Mouse (Mus musculus): ENCODE results near the gene Gm11541.

DNA sequence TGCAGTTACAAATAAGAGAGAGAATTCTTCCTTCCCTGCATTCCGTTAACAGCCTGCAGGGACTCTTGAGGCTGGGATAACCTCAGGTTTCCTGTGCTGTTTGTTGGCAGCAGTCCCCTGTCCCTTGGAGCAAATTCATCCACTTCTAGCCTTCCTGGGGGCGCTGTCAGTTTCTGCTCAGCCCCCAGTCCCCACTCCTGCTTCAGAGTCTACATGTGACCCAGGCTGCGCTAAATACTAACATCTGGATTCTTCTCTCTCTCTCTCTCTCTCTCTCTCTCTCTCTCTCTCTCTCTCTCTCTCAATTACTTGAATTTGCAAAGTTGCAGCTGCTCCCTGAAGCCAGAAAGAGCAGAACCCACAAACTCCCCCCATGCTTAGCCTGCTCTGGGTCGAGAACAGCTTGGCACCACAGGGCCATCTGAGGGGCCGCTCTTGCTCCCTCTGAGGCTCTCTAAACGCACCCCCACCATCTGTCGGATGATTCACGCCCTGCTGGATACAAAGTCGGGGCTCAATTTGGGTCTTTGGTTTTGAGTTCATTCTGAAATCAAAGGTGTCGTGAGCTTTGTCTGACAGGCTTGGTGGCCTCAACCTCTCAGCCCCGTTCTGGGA lies 9.1 kb upstream of the Gm11541 start:
- TF ChIP-seq CTCF (IDR thresholded peaks at IDR 0.05; ENCODE audit: low read depth), result no peak
- no peak for TF ChIP-seq EP300 (optimal IDR thresholded peaks at IDR 0.05)

Data from stomach, postnatal 0 days (tissue).